Mouse (Mus musculus) T-cell, adult 2 months (primary cell): ENCODE data around the gene Tmem179.
A peak's percentile ranks its signal among the peaks of the same experiment; 100 is the strongest.

Experiments
- DNase-seq: peaks from one replicate; pipeline ENCODE4 v3.0.0; 2022; ENCODE audit warnings: low spot score

Gene Tmem179

DNA sequence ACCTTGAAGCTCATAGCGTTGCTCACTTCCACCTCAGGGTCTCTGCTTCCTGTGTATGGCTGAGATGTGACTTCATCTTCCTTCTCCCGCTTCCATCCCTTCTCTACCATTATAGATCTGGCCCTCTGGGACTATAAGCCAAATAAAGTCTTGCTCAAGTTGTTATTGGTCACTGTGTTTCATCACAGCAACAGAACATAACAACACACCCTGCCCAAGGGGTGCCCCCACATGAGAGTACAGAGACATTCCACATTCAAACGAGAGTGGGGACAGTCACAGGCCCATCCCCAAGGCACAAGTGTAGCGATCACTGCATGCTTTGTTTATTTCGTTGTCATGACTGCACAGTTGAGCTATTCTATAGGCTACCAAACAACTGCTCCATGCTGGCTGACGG, 20.7 kb upstream of the Tmem179 start:
- no peak for DNase-seq

- DNase-seq = no peak
Measured at GRCm38 (mm10) chr12:112533758-112534157, 17.2 kb upstream of the Tmem179 start.

DNA sequence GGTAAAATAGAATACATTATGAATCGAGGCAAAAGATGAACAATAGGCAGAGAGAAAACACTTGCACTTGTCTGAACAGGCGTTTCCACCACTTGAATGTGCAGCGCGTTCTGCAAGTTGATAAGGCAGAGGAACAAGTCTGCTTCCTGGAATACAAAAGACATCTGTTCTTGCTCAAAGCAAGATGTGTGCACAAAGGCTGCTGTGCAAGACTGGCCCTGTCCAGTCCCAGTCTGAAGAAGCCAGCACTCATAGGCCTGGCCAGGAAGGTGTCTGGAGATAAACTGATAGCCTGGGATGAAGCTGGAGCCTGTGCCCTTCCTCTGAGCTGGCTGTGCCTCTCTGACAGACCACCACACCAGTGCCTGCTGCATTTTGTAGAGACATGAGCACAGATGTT, 1.6 kb upstream of the Tmem179 start:
- DNase-seq = no peak

- no peak for DNase-seq
Measured at GRCm38 (mm10) chr12:112514897-112515296, 1.6 kb downstream of the Tmem179 start.

DNA sequence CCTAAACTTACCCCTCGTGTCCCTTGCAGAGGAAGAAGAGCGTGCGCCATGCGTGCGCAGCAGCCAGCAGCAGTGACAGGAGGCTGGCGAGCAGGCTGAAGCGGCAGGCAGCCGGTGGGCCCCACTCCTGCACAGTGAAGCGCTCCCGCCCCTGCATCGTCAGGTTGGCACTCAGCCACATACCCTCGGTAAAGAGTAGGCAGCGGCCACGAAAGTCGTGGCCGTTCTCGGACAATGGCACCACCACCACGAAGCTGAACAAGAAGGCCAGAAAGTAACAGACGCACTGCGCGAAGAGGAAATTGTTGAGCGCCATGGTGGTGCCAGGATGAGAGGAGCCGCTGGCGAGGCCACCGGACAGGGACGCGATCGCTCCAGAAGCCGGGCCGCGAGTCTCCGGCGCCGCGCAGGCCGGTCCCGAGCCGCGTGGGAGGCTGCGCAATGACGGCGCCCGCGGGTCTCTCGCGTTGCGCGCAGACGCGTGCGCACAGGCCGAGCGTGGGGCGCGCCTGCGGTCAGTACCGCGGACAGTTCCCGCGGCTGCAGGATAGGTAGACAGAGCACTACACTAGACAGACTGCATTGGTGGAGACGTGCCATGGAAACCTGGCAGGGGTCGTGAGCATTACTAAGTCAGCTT, 5.7 kb downstream of the Tmem179 start:
- no peak for DNase-seq

DNA sequence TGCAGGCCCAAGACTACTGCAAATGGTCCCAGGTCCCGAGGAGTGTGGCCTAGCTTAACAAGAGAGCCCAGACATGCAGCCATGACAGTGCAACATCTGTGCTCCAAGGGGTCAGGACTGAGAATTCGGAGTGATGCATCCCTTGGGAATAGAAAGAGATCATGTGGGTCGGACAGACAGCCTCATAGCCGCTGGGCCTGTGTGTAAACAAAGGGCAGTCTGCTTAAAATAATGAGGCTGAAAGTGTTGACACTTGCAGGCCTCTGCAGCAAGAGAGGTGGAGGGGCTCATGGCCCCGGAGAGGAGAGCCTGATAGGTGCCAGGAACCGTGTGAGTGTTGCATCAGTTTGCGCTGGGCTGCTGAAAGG, 6.2 kb downstream of the Tmem179 start:
- DNase-seq = no peak

DNA sequence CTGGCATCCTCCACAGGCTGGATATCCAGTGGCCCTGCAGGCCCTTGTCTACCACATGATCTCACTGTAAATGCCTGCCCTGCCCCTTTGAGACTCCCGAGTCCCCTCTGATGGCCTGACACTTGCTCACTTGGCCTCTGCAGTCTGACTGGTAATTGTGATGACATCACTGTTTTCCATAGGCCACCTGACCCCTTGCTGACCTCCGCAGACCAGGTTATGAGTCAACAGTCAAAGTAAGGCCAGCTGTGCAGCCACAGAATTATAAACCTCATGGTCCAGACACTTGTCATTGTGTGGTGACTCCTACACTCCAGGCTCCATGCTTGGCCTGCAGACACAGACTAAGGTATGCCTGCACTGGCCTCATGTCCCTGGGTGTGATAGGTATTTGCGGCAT, 8.6 kb downstream of the Tmem179 start:
- DNase-seq = no peak

DNA sequence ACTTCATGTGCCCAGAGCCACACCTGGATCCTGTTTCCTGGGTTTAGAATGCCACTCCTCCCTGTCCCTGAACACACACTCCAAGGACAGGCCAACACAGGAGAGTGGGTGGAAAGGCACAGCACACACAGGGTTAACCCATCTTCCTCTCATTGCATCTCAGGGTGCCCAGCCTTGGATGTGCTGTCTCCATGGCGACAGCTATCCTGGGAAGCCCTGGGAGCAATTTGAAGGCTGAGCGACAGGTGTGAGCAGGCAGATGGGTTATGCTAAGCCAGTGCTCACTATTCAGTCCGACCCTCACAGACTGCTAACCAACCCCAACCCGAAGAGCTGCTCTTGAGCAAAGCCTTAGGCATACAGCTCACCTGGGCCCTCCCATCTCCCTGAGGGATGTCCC, 9.3 kb downstream of the Tmem179 start:
- DNase-seq = no peak

DNA sequence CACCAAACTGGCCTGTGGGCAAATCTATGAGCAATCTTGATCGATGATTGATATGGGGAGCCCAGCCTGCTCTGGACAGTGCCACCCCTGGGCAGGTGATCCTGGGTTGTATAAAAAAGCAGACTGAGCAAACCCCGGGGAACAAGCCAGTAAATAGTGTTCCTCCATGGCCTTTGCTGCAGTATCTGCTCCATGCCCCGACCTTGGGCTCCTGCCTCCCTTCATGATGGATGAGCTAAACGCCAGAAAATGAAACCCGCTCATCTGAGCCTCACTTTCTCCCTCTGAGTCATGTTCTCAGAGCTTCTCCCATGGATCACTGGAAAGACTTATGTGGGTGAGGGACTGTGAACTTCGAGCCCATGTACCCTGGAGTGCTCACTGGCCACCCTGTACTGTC, 10.3 kb downstream of the Tmem179 start:
- no peak for DNase-seq

- DNase-seq = no peak
Measured at GRCm38 (mm10) chr12:112503003-112503771, 13.4 kb downstream of the Tmem179 start.

DNA sequence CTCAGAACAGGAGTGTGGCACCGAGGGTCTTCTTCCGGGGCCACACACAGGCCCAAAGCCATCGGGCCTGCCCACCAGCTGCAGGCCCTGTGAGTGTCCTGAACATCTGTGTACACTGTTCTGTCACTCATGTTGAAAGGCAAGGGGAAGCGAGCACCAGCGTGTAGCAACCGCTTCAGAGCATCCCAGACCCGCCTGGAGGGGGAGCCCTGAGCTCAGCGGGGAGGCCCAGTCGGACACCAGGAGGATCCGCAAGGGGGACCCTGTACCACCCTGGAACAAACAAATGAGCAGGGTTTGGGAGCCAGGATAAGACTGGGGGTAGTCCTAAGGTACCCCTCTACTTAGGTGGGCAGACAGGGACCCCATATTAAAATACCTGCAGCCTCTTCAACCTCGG, 17.9 kb downstream of the Tmem179 start:
- DNase-seq = no peak

- DNase-seq = no peak
Measured at GRCm38 (mm10) chr12:112497731-112498130, 18.8 kb downstream of the Tmem179 start.

GRCm38 (mm10) chr12:112496136-112496535, 20.4 kb downstream of the Tmem179 start:
- DNase-seq = no peak

- no peak for DNase-seq
Measured at GRCm38 (mm10) chr12:112490444-112490939, 26.1 kb downstream of the Tmem179 start.

DNA sequence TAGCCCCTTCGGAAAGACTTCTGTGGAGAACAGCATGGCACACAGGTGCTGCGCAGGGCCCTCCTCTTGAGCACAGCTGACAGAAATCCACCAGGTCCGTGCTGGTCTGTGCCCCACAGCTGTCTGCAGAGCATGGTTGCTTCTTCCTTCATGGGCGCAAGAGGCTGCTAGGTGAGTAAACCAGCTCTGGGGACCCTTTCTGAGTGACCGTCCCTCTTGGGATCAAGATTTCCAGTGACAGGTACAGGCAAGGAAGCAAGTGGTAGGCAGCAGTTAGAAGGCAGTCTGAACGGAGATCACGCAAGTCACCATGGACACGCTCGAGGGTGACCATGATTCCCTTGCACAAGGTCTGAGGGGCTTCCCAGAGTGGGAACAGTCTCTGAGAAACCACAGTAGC, 27.0 kb downstream of the Tmem179 start:
- DNase-seq = no peak

- no peak for DNase-seq
Measured at GRCm38 (mm10) chr12:112489134-112489533, 27.4 kb downstream of the Tmem179 start, which contains the start of gene A530016L24Rik. A530016L24Rik (plus strand) TSS chr12:112489448.

GRCm38 (mm10) chr12:112473777-112474176, 42.8 kb downstream of the Tmem179 start:
- DNase-seq = peak; percentile 34

- no peak for DNase-seq
Measured at GRCm38 (mm10) chr12:112470216-112470615, 46.3 kb downstream of the Tmem179 start.

DNA sequence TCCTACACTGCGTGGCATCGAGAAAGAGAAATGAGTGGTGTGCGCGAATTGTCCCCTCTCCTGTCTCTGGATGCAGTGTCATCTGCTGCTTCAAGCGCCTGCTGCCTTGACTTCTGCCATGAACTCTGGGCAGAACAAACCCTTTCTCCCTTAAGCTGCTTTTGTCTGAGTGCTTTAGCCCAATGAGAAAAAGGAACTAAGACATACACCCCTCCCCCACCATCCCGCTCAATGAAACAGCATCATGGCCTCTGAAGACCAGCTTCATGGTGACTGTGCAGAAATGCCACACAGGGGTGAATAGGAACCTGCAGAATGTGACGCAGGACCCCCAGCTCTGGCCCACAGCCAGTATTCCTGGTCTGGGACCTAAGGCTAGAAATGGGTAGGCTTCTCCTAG, 47.2 kb downstream of the Tmem179 start:
- no peak for DNase-seq

- no peak for DNase-seq
Measured at GRCm38 (mm10) chr12:112467387-112467786, 49.2 kb downstream of the Tmem179 start.

- no peak for DNase-seq
Measured at GRCm38 (mm10) chr12:112465928-112466327, 50.6 kb downstream of the Tmem179 start.

- DNase-seq = no peak
Measured at GRCm38 (mm10) chr12:112464516-112464915, 52.0 kb downstream of the Tmem179 start.

GRCm38 (mm10) chr12:112463750-112464444, 52.6 kb downstream of the Tmem179 start:
- DNase-seq = no peak
